Mouse (Mus musculus): ENCODE measurements around the gene Ssc4d. TPM values are rescaled to one million over a fixed set of nuclear protein-coding genes. Genes with fewer than 3 reads are reported as not detected.

The Ssc4d gene
- total RNA-seq (2021): 1 to 10 TPM; 1.4 to 1.5 TPM
- long read RNA-seq, experiment 1, partial matches to known transcripts: 4 of 6 reads
- long read RNA-seq, experiment 1, other reads (novel, unspliced or antisense): 1 of 6 reads
- long read RNA-seq, experiment 2, partial matches to known transcripts: 1 of 1 reads
- long read RNA-seq, experiment 2, other reads (novel, unspliced or antisense): 0 of 1 reads

- intact Hi-C loops (cut with DNase I): no loop called here
- no peak for DNase-seq (ENCODE audit: low spot score in 2 of 2)
Measured at GRCm38 (mm10) chr5:135974365-135974764, at the start of gene Ssc4d. Gene Ssc4d (minus strand): TSS chr5:135974531.

DNA sequence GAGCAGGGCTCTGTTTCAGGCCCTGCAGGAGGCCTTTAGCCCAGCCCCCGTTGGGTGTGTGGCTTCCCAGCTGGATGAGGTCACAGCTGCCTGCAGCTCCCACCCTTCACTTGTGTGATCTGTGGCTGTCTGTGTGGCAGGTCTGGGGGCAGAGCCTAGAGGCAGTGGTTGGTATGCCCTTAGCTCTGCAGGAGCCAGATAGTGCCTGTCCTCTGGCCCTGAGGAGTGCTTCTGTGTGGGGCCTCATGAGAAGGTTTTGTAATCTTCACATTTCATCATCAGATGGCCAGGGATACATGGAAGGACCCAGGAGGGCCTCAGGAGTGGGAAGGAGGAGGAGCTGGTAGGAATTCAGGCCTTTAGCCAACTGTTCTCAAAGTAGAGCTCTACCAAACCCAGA, 45.6 kb upstream of the Ssc4d start:
- intact Hi-C loops (cut with DNase I): no loop called here
- DNase-seq (ENCODE audit: low spot score in 2 of 2): no peak

GRCm38 (mm10) chr5:136018726-136019125, 44.4 kb upstream of the Ssc4d start:
- intact Hi-C loops (cut with DNase I): no loop called here
- DNase-seq (ENCODE audit: low spot score in 2 of 2): no peak

DNA sequence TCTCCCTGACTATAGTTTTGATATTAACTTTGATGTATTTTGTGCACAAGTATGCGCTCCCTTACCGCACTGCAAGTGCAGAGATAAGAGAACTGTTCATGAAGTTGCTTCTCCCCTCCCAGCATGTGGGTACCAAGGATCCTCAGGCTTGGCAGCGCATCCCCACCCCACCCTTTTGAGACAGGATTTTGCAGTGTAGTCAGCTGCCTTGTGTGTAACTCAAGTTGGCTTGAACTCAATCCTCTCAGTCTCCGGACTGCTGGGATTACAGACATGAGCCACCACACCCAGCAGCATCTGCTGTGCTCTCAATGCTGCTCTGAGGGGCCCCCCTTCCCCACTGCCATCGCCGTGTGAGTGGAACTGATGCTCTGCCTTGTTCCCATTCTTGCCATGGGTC, 42.9 kb upstream of the Ssc4d start:
- intact Hi-C loops (cut with DNase I): no loop called here
- DNase-seq (ENCODE audit: low spot score in 2 of 2): no peak

- DNase-seq (ENCODE audit: low spot score in 2 of 2): no peak
- intact Hi-C loops (cut with DNase I): no loop called here
Measured at GRCm38 (mm10) chr5:136016014-136016876, 41.9 kb upstream of the Ssc4d start.

GRCm38 (mm10) chr5:136015586-136015985, 41.3 kb upstream of the Ssc4d start:
- intact Hi-C loops (cut with DNase I): no loop called here

DNA sequence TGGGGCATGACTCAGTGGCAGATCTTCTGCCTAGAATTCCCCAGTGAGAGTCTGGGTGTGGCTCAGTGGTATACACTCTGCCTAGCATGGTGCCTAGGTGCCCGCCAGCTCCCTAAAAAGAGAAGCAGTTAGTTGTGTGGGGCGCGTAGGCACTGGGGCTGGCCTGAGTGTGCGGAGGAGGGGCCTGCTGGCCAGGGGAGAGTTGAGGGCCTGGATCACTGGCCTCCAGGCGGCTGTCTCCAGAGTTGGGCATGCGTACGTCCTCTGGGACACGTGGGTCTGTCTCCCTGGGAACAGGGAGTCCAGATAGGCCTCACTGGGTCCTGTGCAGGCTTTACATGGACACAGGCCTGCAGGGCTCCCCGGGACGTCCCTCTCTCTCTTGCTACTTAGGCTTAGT, 40.5 kb upstream of the Ssc4d start:
- intact Hi-C loops (cut with DNase I): no loop called here
- no peak for DNase-seq (ENCODE audit: low spot score in 2 of 2)

More at GRCm38 (mm10) chr5:136015586-136015985, 41.3 kb upstream of the Ssc4d start:
- DNase-seq (ENCODE audit: low spot score in 2 of 2): no peak

DNA sequence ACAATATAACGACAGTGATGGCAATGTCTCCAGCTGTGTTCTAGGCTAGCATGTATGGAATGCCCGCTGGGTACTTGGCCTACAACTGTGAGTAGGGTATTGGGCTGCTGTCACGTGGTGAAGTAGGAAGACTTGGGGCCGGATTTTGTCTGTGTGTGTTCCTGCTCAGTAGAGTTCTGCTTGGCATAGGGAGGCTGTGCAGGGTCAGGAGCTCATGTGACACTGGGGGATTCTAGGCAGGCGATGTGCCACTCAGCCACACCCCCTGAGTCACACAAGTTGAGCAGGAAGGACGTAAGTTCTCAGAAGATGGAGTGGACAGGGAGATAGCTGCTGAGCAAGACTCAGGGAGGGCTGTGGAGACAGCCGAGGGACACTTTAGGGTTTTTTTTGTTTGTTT, 33.4 kb upstream of the Ssc4d start:
- DNase-seq (ENCODE audit: low spot score in 2 of 2): no peak
- intact Hi-C loops (cut with DNase I): no loop called here

DNA sequence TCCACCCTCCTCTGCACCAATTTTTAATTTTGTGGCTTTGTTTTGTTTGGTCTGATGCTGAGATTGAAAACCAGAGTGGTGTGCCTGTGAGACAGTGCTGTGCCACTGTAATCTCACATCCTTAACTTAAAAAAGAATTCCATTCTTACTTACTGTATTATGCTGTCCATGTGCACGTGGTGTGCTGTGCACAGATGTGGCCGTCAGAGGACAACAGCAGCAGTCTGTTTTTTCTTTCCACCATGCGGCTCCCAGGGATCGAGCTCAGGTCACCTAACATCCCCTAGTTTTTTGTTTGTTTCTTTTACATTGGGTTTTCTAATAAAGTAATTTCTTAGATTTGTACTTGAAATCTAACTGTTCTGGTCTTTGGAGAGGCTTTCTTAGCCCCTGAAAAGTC, 30.2 kb upstream of the Ssc4d start:
- no peak for DNase-seq (ENCODE audit: low spot score in 2 of 2)
- intact Hi-C loops (cut with DNase I): no loop called here

DNA sequence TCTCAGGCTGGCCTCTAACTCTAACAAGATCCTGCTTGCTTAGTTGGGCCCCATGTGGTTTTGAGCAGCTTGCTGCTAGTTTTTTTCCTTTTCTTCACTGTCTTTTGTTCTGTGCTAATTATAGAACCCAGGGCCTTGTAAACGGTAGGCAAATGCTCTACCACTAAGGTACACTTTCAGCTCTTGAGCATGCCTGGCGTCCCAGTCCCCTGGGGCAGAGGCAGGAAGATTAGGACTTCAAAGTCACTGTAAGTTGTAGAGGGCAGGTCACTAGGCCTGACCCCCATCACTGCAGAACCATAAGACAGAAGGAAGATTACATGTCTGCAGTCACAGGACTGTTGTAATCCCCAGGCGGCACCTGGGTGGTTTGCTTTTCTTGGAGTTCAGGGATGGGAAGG, 28.4 kb upstream of the Ssc4d start:
- intact Hi-C loops (cut with DNase I): no loop called here

GRCm38 (mm10) chr5:136002325-136002724, 28.0 kb upstream of the Ssc4d start:
- no peak for DNase-seq (ENCODE audit: low spot score in 2 of 2)
- intact Hi-C loops (cut with DNase I): no loop called here

More for the DNA sequence above, 28.4 kb upstream of the Ssc4d start:
- no peak for DNase-seq (ENCODE audit: low spot score in 2 of 2)

- intact Hi-C loops (cut with DNase I): no loop called here
- no peak for DNase-seq (ENCODE audit: low spot score in 2 of 2)
Measured at GRCm38 (mm10) chr5:136001222-136001621, 26.9 kb upstream of the Ssc4d start.

- intact Hi-C loops (cut with DNase I): no loop called here
- DNase-seq (ENCODE audit: low spot score in 2 of 2): no peak
Measured at GRCm38 (mm10) chr5:135996162-135996561, 21.8 kb upstream of the Ssc4d start.

- DNase-seq (ENCODE audit: low spot score in 2 of 2): peak; percentile 92 to 95
- intact Hi-C loops (cut with DNase I): no loop called here
Measured at GRCm38 (mm10) chr5:135994725-135995687, 20.7 kb upstream of the Ssc4d start, which contains the start of gene Dtx2. Gene Dtx2 (plus strand): TSS chr5:135994800.

DNA sequence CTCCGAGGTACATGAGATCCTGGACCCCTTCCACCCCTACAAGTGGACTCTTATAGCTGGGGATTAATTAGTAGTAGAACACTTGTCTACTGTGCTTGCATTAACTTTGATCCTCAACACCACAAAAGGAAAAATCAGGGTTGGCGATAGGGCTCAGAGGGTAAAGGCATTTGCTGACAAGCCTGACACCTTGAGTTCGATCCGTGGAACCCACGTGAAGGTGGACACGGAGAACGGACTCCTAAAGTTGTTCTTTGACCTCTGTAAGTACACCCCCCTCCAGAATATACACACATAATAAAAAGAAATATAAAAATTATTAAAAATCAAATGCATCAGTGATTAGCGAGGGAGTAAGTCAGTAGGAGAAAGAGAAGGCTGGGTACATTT, 20.0 kb upstream of the Ssc4d start:
- DNase-seq (ENCODE audit: low spot score in 2 of 2): no peak
- intact Hi-C loops (cut with DNase I): no loop called here

DNA sequence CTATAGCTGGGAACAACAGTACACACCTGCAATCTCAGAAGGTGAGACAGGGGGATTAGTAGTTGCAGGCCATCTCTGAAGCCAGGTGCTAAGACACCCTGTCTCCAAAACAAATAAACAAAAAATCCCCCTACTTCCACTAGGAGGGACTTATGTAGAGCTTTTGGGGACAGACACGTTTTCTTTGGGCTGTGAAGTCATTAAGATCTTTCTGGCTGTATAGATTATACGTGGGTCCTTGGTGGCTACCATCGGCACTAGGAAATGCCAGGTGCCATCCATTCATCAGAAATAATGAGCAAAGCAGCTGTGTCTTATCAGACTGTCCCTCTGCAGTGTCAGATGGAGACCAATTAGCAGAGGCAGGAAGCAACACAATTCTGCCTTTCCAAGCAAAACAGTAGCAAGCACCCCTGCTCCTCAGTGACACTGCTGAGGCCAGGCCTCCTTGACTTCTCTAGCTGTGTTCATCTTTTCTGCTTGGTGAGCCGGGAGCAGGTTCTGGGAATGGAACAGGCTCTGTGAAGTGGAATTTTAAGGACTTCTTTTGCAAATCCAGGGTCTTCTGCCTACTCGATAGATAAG, 19.1 kb upstream of the Ssc4d start:
- DNase-seq (ENCODE audit: low spot score in 2 of 2): no peak
- intact Hi-C loops (cut with DNase I): no loop called here

DNA sequence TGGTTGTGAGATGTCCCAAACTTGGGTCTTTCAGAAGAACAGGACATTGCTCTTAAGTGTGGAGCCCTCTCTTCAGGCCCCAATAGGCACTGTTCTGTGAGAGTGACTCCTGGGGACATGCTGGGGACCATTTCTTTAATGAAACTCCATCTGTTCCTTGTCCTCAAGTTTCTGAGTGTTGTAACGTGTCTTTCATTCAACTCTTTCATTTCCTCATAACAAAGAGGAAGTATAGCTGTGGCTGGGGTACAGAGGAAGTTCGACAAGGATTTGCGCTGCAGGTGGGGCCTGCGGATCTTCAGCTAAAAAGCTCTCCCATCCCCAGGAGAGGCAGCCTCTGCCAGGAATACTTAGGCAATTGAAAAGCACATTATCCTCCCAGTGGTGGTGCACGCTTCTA, 16.3 kb upstream of the Ssc4d start:
- intact Hi-C loops (cut with DNase I): no loop called here
- DNase-seq (ENCODE audit: low spot score in 2 of 2): no peak

GRCm38 (mm10) chr5:135987248-135987647, 12.9 kb upstream of the Ssc4d start:
- intact Hi-C loops (cut with DNase I): loop anchor here (5.0 kb wide), 1 partner anchor 45 kb away; no protein-coding TSS in a partner anchor
- peak; percentile 27 to 51 for DNase-seq (ENCODE audit: low spot score in 2 of 2)

GRCm38 (mm10) chr5:135984546-135985044, 10.3 kb upstream of the Ssc4d start:
- no peak for DNase-seq (ENCODE audit: low spot score in 2 of 2)
- intact Hi-C loops (cut with DNase I): loop anchor here (5.0 kb wide), 2 partner anchors 48 to 78 kb away; no protein-coding TSS in a partner anchor

All from left cerebral cortex, postnatal 14 days (tissue).